Mouse (Mus musculus): Measurements from ENCODE around the gene Avpi1. TPM values are rescaled to one million over a fixed set of nuclear protein-coding genes. Genes with fewer than 3 reads are reported as not detected.

Avpi1 gene
- polyA plus RNA-seq, 1 experiment = 26.9 TPM

- 6% methylated on average over 63 of the region's 63 CpGs for WGBS
Measured at GRCm38 (mm10) chr19:42147769-42148568, 19.1 kb upstream of the Avpi1 start.

GRCm38 (mm10) chr19:42147170-42147768, 18.4 kb upstream of the Avpi1 start, which contains the start of gene Marveld1:
Gene Marveld1 (plus strand): TSS chr19:42147400.
- TF ChIP-seq CTCF (IDR thresholded peaks at IDR 0.05; ENCODE audit: borderline replicate concordance, insufficient read depth, low read depth, low read length) (no peak), POLR2A (IDR thresholded peaks at IDR 0.05; ENCODE audit: borderline replicate concordance, insufficient read depth, low read length) (no peak)
- Histone ChIP-seq H3K27ac (ENCODE audit: insufficient read depth, low read length) (peak within 1 kb of the TSS; percentile 20; the same call in 1 of the 2 replicates), H3K27me3 (ENCODE audit: control insufficient read depth, insufficient read depth, low read length) (no peaks in the 10 kb centered on the region), H3K4me1 (ENCODE audit: control insufficient read depth, insufficient read depth, low read length) (0 out of 2 replicates have a peak, but pooled peaks cover 3% of the 10 kb centered on the region), H3K4me3 (replicated peaks; ENCODE audit: insufficient read depth, low read depth, low read length) (peak within 1 kb of the TSS; percentile 64)
- DNase-seq = peak; percentile 45 to 52
- 2% methylated on average over 41 of the region's 57 CpGs for WGBS

More at GRCm38 (mm10) chr19:42147769-42148568, 19.1 kb upstream of the Avpi1 start:
- Histone ChIP-seq H3K27me3 (ENCODE audit: control insufficient read depth, insufficient read depth, low read length) (no peaks in the 10 kb centered on the region), H3K4me1 (ENCODE audit: control insufficient read depth, insufficient read depth, low read length) (0 out of 2 replicates have a peak, but pooled peaks cover 3% of the 10 kb centered on the region), H3K27ac (ENCODE audit: insufficient read depth, low read length) (peak overlapping the region; percentile 20; the same call in 1 of the 2 replicates), H3K4me3 (replicated peaks; ENCODE audit: insufficient read depth, low read depth, low read length) (peak overlapping the region; percentile 64)
- TF ChIP-seq POLR2A (IDR thresholded peaks at IDR 0.05; ENCODE audit: borderline replicate concordance, insufficient read depth, low read length) = no peak
- no peak for TF ChIP-seq CTCF (IDR thresholded peaks at IDR 0.05; ENCODE audit: borderline replicate concordance, insufficient read depth, low read depth, low read length)
- DNase-seq = peak; percentile 74 to 79

GRCm38 (mm10) chr19:42146276-42147010, 17.6 kb upstream of the Avpi1 start:
- no peak for TF ChIP-seq POLR2A (IDR thresholded peaks at IDR 0.05; ENCODE audit: borderline replicate concordance, insufficient read depth, low read length)
- WGBS = 95% methylated on average over 9 of the region's 9 CpGs
- no peaks in the 10 kb centered on the region for H3K27me3 ChIP-seq (ENCODE audit: control insufficient read depth, insufficient read depth, low read length)
- DNase-seq = no peak
- H3K4me1 ChIP-seq (ENCODE audit: control insufficient read depth, insufficient read depth, low read length) = no peaks in the 10 kb centered on the region
- no peak overlapping the region for H3K27ac ChIP-seq (ENCODE audit: insufficient read depth, low read length)
- no peak overlapping the region for H3K4me3 ChIP-seq (replicated peaks; ENCODE audit: insufficient read depth, low read depth, low read length)

GRCm38 (mm10) chr19:42145731-42146130, 16.9 kb upstream of the Avpi1 start:
- H3K4me3 ChIP-seq (replicated peaks; ENCODE audit: insufficient read depth, low read depth, low read length) = no peak overlapping the region
- H3K27me3 ChIP-seq (ENCODE audit: control insufficient read depth, insufficient read depth, low read length) = no peaks in the 10 kb centered on the region
- 91% methylated on average over 2 of the region's 2 CpGs for WGBS
- no peak for DNase-seq
- no peak for TF ChIP-seq CTCF (IDR thresholded peaks at IDR 0.05; ENCODE audit: borderline replicate concordance, insufficient read depth, low read depth, low read length)
- TF ChIP-seq POLR2A (IDR thresholded peaks at IDR 0.05; ENCODE audit: borderline replicate concordance, insufficient read depth, low read length) = no peak
- H3K27ac ChIP-seq (ENCODE audit: insufficient read depth, low read length) = no peak overlapping the region
- no peaks in the 10 kb centered on the region for H3K4me1 ChIP-seq (ENCODE audit: control insufficient read depth, insufficient read depth, low read length)

GRCm38 (mm10) chr19:42145210-42145609, 16.4 kb upstream of the Avpi1 start:
- TF ChIP-seq CTCF (IDR thresholded peaks at IDR 0.05; ENCODE audit: borderline replicate concordance, insufficient read depth, low read depth, low read length) (no peak), POLR2A (IDR thresholded peaks at IDR 0.05; ENCODE audit: borderline replicate concordance, insufficient read depth, low read length) (no peak)
- WGBS = 44% methylated on average over 4 of the region's 4 CpGs
- no peak overlapping the region for H3K27ac ChIP-seq (ENCODE audit: insufficient read depth, low read length)

GRCm38 (mm10) chr19:42144541-42145167, 15.8 kb upstream of the Avpi1 start:
- H3K4me1 ChIP-seq (ENCODE audit: control insufficient read depth, insufficient read depth, low read length) = no peaks in the 10 kb centered on the region
- 28% methylated on average over 8 of the region's 8 CpGs for WGBS
- no peaks in the 10 kb centered on the region for H3K27me3 ChIP-seq (ENCODE audit: control insufficient read depth, insufficient read depth, low read length)
- H3K27ac ChIP-seq (ENCODE audit: insufficient read depth, low read length) = no peak overlapping the region
- H3K4me3 ChIP-seq (replicated peaks; ENCODE audit: insufficient read depth, low read depth, low read length) = no peak overlapping the region
- peak; percentile 68 to 78 for DNase-seq
- TF ChIP-seq POLR2A (IDR thresholded peaks at IDR 0.05; ENCODE audit: borderline replicate concordance, insufficient read depth, low read length) (no peak), CTCF (IDR thresholded peaks at IDR 0.05; ENCODE audit: borderline replicate concordance, insufficient read depth, low read depth, low read length) (peak; percentile 71)

More at GRCm38 (mm10) chr19:42145210-42145609, 16.4 kb upstream of the Avpi1 start:
- Histone ChIP-seq H3K4me3 (replicated peaks; ENCODE audit: insufficient read depth, low read depth, low read length) (no peak overlapping the region), H3K4me1 (ENCODE audit: control insufficient read depth, insufficient read depth, low read length) (no peaks in the 10 kb centered on the region), H3K27me3 (ENCODE audit: control insufficient read depth, insufficient read depth, low read length) (no peaks in the 10 kb centered on the region)
- no peak for DNase-seq

GRCm38 (mm10) chr19:42144067-42144466, 15.2 kb upstream of the Avpi1 start:
- WGBS = 50% methylated on average over 6 of the region's 6 CpGs
- Histone ChIP-seq H3K27me3 (ENCODE audit: control insufficient read depth, insufficient read depth, low read length) (no peaks in the 10 kb centered on the region), H3K27ac (ENCODE audit: insufficient read depth, low read length) (no peak overlapping the region), H3K4me3 (replicated peaks; ENCODE audit: insufficient read depth, low read depth, low read length) (no peak overlapping the region), H3K4me1 (ENCODE audit: control insufficient read depth, insufficient read depth, low read length) (no peaks in the 10 kb centered on the region)
- no peak for DNase-seq
- TF ChIP-seq CTCF (IDR thresholded peaks at IDR 0.05; ENCODE audit: borderline replicate concordance, insufficient read depth, low read depth, low read length) = no peak

Data from cerebellum, adult 2 months (tissue).